Mouse (Mus musculus): ENCODE measurements around the gene Dnmt3a.

Dnmt3a gene

GRCm38 (mm10) chr12:3787041-3787440, 18.8 kb upstream of the Dnmt3a start:
- no peak for DNase-seq (ENCODE audit: low read depth, low spot score)

- no peak for DNase-seq (ENCODE audit: low read depth, low spot score)
Observed at GRCm38 (mm10) chr12:3787541-3787940, 18.3 kb upstream of the Dnmt3a start.

- DNase-seq (ENCODE audit: low read depth, low spot score), result no peak
Observed at GRCm38 (mm10) chr12:3788421-3789051, 17.3 kb upstream of the Dnmt3a start.

GRCm38 (mm10) chr12:3789626-3790185, 16.1 kb upstream of the Dnmt3a start:
- no peak for DNase-seq (ENCODE audit: low read depth, low spot score)

- DNase-seq (ENCODE audit: low read depth, low spot score), result no peak
Observed at GRCm38 (mm10) chr12:3791257-3791656, 14.6 kb upstream of the Dnmt3a start.

- peak; percentile 89 for DNase-seq (ENCODE audit: low read depth, low spot score)
Observed at GRCm38 (mm10) chr12:3791732-3792131, 14.1 kb upstream of the Dnmt3a start.

- DNase-seq (ENCODE audit: low read depth, low spot score), result no peak
Observed at GRCm38 (mm10) chr12:3792248-3792647, 13.6 kb upstream of the Dnmt3a start.

GRCm38 (mm10) chr12:3795569-3795968, 10.2 kb upstream of the Dnmt3a start:
- no peak for DNase-seq (ENCODE audit: low read depth, low spot score)

- DNase-seq (ENCODE audit: low read depth, low spot score), result no peak
Observed at GRCm38 (mm10) chr12:3799551-3799950, 6.3 kb upstream of the Dnmt3a start.

GRCm38 (mm10) chr12:3806271-3806684, 471 bp downstream of the Dnmt3a start:
- no peak for DNase-seq (ENCODE audit: low read depth, low spot score)

GRCm38 (mm10) chr12:3806703-3807547, 1.1 kb downstream of the Dnmt3a start:
- DNase-seq (ENCODE audit: low read depth, low spot score), result peak; percentile 45

- no peak for DNase-seq (ENCODE audit: low read depth, low spot score)
Observed at GRCm38 (mm10) chr12:3807548-3808395, 2.0 kb downstream of the Dnmt3a start.

GRCm38 (mm10) chr12:3808396-3808981, 2.7 kb downstream of the Dnmt3a start:
- no peak for DNase-seq (ENCODE audit: low read depth, low spot score)

- no peak for DNase-seq (ENCODE audit: low read depth, low spot score)
Observed at GRCm38 (mm10) chr12:3809520-3810180, 3.8 kb downstream of the Dnmt3a start.

GRCm38 (mm10) chr12:3810455-3810854, 4.6 kb downstream of the Dnmt3a start:
- DNase-seq (ENCODE audit: low read depth, low spot score), result no peak

GRCm38 (mm10) chr12:3811596-3811995, 5.8 kb downstream of the Dnmt3a start:
- DNase-seq (ENCODE audit: low read depth, low spot score), result no peak

- DNase-seq (ENCODE audit: low read depth, low spot score), result no peak
Observed at GRCm38 (mm10) chr12:3812251-3812650, 6.4 kb downstream of the Dnmt3a start.

- DNase-seq (ENCODE audit: low read depth, low spot score), result no peak
Observed at GRCm38 (mm10) chr12:3813138-3813537, 7.3 kb downstream of the Dnmt3a start.

GRCm38 (mm10) chr12:3815386-3815785, 9.6 kb downstream of the Dnmt3a start:
- no peak for DNase-seq (ENCODE audit: low read depth, low spot score)

- no peak for DNase-seq (ENCODE audit: low read depth, low spot score)
Observed at GRCm38 (mm10) chr12:3817033-3817432, 11.2 kb downstream of the Dnmt3a start.

GRCm38 (mm10) chr12:3817566-3817965, 11.8 kb downstream of the Dnmt3a start:
- DNase-seq (ENCODE audit: low read depth, low spot score), result no peak
